Mouse (Mus musculus) spleen, adult 2 months (tissue): ENCODE results near the gene Coro2b. TPM values are rescaled to one million over a fixed set of nuclear protein-coding genes. Genes with fewer than 3 reads are reported as not detected.
A peak's percentile ranks its signal among the peaks of the same experiment; 100 is the strongest.

Source experiments
- DNase-seq, 2 experiments: peaks; one replicate each; pipeline versions ENCODE4 v3.0.0 to v3.0.0-alpha.2; 2012 to 2021; ENCODE audit warnings: low spot score in 2 of 2, low read depth in 1 of 2
- H3K27ac ChIP-seq: fragments of 200-500 bp; 2 replicates; pipeline ENCODE4 v1.5.1; 2012; ENCODE audit warnings: low read length, inconsistent platforms; ENCODE audit not compliant: insufficient read depth
- H3K27me3 ChIP-seq: fragments of 200-500 bp; 2 replicates; pipeline ENCODE4 v1.6.1; 2012; ENCODE audit warnings: mild to moderate bottlenecking, moderate library complexity, low read length, inconsistent platforms; ENCODE audit not compliant: control insufficient read depth, insufficient read depth
- H3K36me3 ChIP-seq: fragments of 200-500 bp; 2 replicates; pipeline ENCODE4 v1.6.1; 2012; ENCODE audit warnings: mild to moderate bottlenecking, low read length, inconsistent platforms; ENCODE audit not compliant: control insufficient read depth, insufficient read depth
- H3K4me1 ChIP-seq: fragments of 200-500 bp; 2 replicates; pipeline ENCODE4 v1.6.1; 2011; ENCODE audit warnings: inconsistent platforms; ENCODE audit not compliant: control insufficient read depth, insufficient read depth, insufficient read length
- H3K4me3 ChIP-seq: fragments of 200-500 bp; 2 replicates; pipeline ENCODE4 v1.5.1; 2011; ENCODE audit warnings: mild to moderate bottlenecking, inconsistent platforms; ENCODE audit not compliant: insufficient read depth, insufficient read length; ENCODE audit errors: extremely low read depth
- CTCF ChIP-seq: fragments of 200-500 bp; IDR thresholded peaks from 2 replicates; pipeline ENCODE4 v1.5.1; 2011; ENCODE audit warnings: mild to moderate bottlenecking, inconsistent platforms; ENCODE audit not compliant: insufficient read depth, insufficient read length, insufficient replicate concordance; ENCODE audit errors: extremely low read depth
- POLR2A ChIP-seq: fragments of 200-500 bp; IDR thresholded peaks from 2 replicates; pipeline ENCODE4 v1.6.1; 2011; ENCODE audit warnings: low read depth, low read length, inconsistent platforms
- WGBS: fragments of 180-500 bp; shearing (Covaris S2); methylation state at CpG from one replicate; pipeline ENCODE4 v1.1.7; 2018; 5-methylcytosine and 5-hydroxymethylcytosine counted together
- polyA plus RNA-seq: library from polyadenylated mRNA; depleted of rRNA; stranded (reverse); fragments of >200 nt; gene quantifications from 2 replicates; pipeline ENCODE4 v1.2.3, GENCODE M21; 2012

The Coro2b gene
- polyA plus RNA-seq, 1 experiment: 3.5 TPM

- Histone ChIP-seq H3K27ac (no peak overlapping the region), H3K4me3 (no peak overlapping the region), H3K27me3 (no peaks in the 10 kb centered on the region), H3K36me3 (no peaks in the 10 kb centered on the region), H3K4me1 (no peaks in the 10 kb centered on the region)
- 92% methylated on average over 15 of the region's 15 CpGs for WGBS
- TF ChIP-seq CTCF (no peak), POLR2A (no peak)
- no peak for DNase-seq
These were observed 104.4 kb downstream of the Coro2b start for GRCm38 (mm10) chr9:62432261-62433060.

- H3K27me3 ChIP-seq: no peaks in the 10 kb centered on the region
- H3K27ac ChIP-seq: no peak overlapping the region
- no peaks in the 10 kb centered on the region for H3K36me3 ChIP-seq
- 94% methylated on average over 4 of the region's 4 CpGs for WGBS
- no peak overlapping the region for H3K4me3 ChIP-seq
- H3K4me1 ChIP-seq: no peaks in the 10 kb centered on the region
- TF ChIP-seq CTCF: no peak
- no peak for TF ChIP-seq POLR2A
- no peak for DNase-seq
These were observed 106.1 kb downstream of the Coro2b start for GRCm38 (mm10) chr9:62430741-62431140.

GRCm38 (mm10) chr9:62427010-62427409, 109.8 kb downstream of the Coro2b start:
- DNase-seq: no peak
- Histone ChIP-seq H3K36me3 (no peaks in the 10 kb centered on the region), H3K27ac (no peak overlapping the region), H3K27me3 (no peaks in the 10 kb centered on the region), H3K4me1 (peaks cover 8% of the 10 kb centered on the region; the same call in 1 of the 2 replicates), H3K4me3 (no peak overlapping the region)
- no peak for TF ChIP-seq CTCF
- no peak for TF ChIP-seq POLR2A
- WGBS: 71% methylated on average over 8 of the region's 8 CpGs

GRCm38 (mm10) chr9:62426531-62426930, 110.3 kb downstream of the Coro2b start:
- WGBS: 98% methylated on average over 6 of the region's 6 CpGs
- peaks cover 8% of the 10 kb centered on the region; the same call in 1 of the 2 replicates for H3K4me1 ChIP-seq
- no peaks in the 10 kb centered on the region for H3K27me3 ChIP-seq
- no peak overlapping the region for H3K27ac ChIP-seq
- no peak for TF ChIP-seq CTCF
- no peak for TF ChIP-seq POLR2A
- H3K4me3 ChIP-seq: no peak overlapping the region
- H3K36me3 ChIP-seq: no peaks in the 10 kb centered on the region
- no peak for DNase-seq

- no peak for TF ChIP-seq POLR2A
- no peak for TF ChIP-seq CTCF
- 93% methylated on average over 18 of the region's 19 CpGs for WGBS
- no peak overlapping the region for H3K4me3 ChIP-seq
- H3K4me1 ChIP-seq: peaks cover 8% of the 10 kb centered on the region; the same call in 1 of the 2 replicates
- H3K36me3 ChIP-seq: no peaks in the 10 kb centered on the region
- no peaks in the 10 kb centered on the region for H3K27me3 ChIP-seq
- DNase-seq: no peak
- H3K27ac ChIP-seq: no peak overlapping the region
These were observed 110.8 kb downstream of the Coro2b start for GRCm38 (mm10) chr9:62426021-62426420.

- peak overlapping the region; percentile 17; the same call in 1 of the 2 replicates for H3K27ac ChIP-seq
- peaks cover 8% of the 10 kb centered on the region; the same call in 1 of the 2 replicates for H3K4me1 ChIP-seq
These were observed 111.6 kb downstream of the Coro2b start for GRCm38 (mm10) chr9:62425265-62425664.

GRCm38 (mm10) chr9:62423871-62424270, 113.0 kb downstream of the Coro2b start:
- H3K36me3 ChIP-seq: no peaks in the 10 kb centered on the region
- peaks cover 8% of the 10 kb centered on the region; the same call in 1 of the 2 replicates for H3K4me1 ChIP-seq
- DNase-seq: no peak
- WGBS: 96% methylated on average over 10 of the region's 10 CpGs
- TF ChIP-seq POLR2A: no peak
- TF ChIP-seq CTCF: no peak
- no peak overlapping the region for H3K27ac ChIP-seq
- no peaks in the 10 kb centered on the region for H3K27me3 ChIP-seq
- no peak overlapping the region for H3K4me3 ChIP-seq

More at GRCm38 (mm10) chr9:62425265-62425664, 111.6 kb downstream of the Coro2b start:
- no peaks in the 10 kb centered on the region for H3K27me3 ChIP-seq
- WGBS: 12% methylated on average over 5 of the region's 5 CpGs
- TF ChIP-seq CTCF (no peak), POLR2A (no peak)
- no peak overlapping the region for H3K4me3 ChIP-seq
- DNase-seq: peak in 1 of 2 experiments; percentile 7
- H3K36me3 ChIP-seq: no peaks in the 10 kb centered on the region
